Mouse (Mus musculus): Measurements from ENCODE around the gene Tyk2. TPM values are rescaled to one million over a fixed set of nuclear protein-coding genes. Genes with fewer than 3 reads are reported as not detected.

Tyk2 gene
- 6.2 and 7.2 TPM in 2 replicates for polyA plus RNA-seq (2015; fragmentation: Nextera tagmentation; extraction: Ambion mirVana)

DNA sequence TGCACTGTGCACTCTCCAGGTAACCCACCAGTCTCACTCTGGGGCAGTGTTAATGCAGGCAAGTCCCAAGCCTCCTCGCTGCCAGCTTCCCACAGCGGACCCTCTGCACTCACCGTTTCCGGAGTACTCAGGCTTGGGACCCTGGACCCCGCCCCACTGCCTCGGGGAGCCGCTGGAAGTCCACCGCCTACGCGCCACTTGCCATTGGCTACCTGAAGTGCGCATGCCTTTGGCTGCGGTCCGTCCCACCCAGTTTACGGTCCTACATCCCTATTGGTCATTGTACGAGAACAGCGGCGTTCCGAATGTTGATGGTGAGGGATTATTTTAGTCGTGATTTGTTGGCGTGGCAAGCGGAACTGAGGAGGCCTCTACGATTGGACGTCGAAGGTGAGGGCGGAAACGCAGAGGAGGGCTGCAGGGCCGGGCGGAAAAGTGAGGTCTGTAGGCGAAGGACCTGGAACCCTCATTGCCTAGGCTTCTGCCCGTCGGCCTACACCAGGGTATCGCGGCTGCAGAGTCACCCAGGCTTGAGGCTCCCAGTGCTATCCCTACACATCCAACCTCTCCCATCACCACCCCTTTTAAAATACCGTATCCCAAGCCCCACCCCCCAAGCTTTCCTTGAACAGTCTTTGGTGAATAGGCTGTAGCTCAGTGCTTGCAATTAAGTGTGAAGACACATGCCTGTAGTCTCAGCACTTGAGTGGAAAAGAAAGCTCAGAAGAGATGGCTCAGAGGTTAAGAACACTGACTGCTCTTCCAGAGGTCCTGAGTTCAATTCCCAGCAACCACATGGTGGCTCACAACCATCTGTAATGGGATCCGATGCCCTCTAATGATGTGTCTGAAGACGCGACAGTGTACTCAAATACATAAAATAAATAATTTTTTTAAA, at the start of gene Tyk2:
TSS of gene Tyk2 (minus strand) at position 185 of the 898 bp plus-strand sequence.
- ATAC-seq (ENCODE audit: low read depth): peak; percentile 93
- H3K4me3 ChIP-seq (replicated peaks): peak within 1 kb of the TSS; percentile 68
- H3K9ac ChIP-seq: peak within 1 kb of the TSS; percentile 71
- no peaks in the 10 kb centered on the region for H3K27me3 ChIP-seq
- H3K9me3 ChIP-seq (replicated peaks): no peaks in the 10 kb centered on the region
- H3K36me3 ChIP-seq: peaks cover 14% of the 10 kb centered on the region; the same call in 1 of the 2 replicates
- peak within 1 kb of the TSS; percentile 59 for H3K27ac ChIP-seq
- H3K4me2 ChIP-seq: peak within 1 kb of the TSS; percentile 79
- H3K4me1 ChIP-seq (replicated peaks): peaks cover 42% of the 10 kb centered on the region
- DNase-seq: peak; percentile 84
- 6% methylated on average over 37 of the region's 37 CpGs for WGBS (ENCODE audit: insufficient replicate concordance)

GRCm38 (mm10) chr9:21180841-21181240, 49.8 kb upstream of the Tyk2 start:
- no peak for ATAC-seq (ENCODE audit: low read depth)
- H3K4me2 ChIP-seq: peak overlapping the region; percentile 74

GRCm38 (mm10) chr9:21180402-21180801, 49.4 kb upstream of the Tyk2 start:
- DNase-seq (no peak), ATAC-seq (ENCODE audit: low read depth) (no peak)
- no peak overlapping the region for H3K27ac ChIP-seq
- no peak overlapping the region for H3K9ac ChIP-seq
- H3K4me1 ChIP-seq (replicated peaks): peaks cover 48% of the 10 kb centered on the region
- H3K4me3 ChIP-seq (replicated peaks): no peak overlapping the region
- H3K4me2 ChIP-seq: no peak overlapping the region
- 59% methylated on average over 4 of the region's 4 CpGs for WGBS (ENCODE audit: insufficient replicate concordance)
- no peaks in the 10 kb centered on the region for H3K9me3 ChIP-seq (replicated peaks)
- no peaks in the 10 kb centered on the region for H3K36me3 ChIP-seq
- H3K27me3 ChIP-seq: no peaks in the 10 kb centered on the region

More at GRCm38 (mm10) chr9:21180841-21181240, 49.8 kb upstream of the Tyk2 start:
- 0 out of 2 replicates have a peak overlapping the region, but pooled peaks have one; percentile 72 for H3K9ac ChIP-seq
- H3K4me1 ChIP-seq (replicated peaks): peaks cover 52% of the 10 kb centered on the region
- H3K27ac ChIP-seq: peak overlapping the region; percentile 72; the same call in 1 of the 2 replicates
- H3K9me3 ChIP-seq (replicated peaks): no peaks in the 10 kb centered on the region
- DNase-seq: no peak
- no peak overlapping the region for H3K4me3 ChIP-seq (replicated peaks)
- no peaks in the 10 kb centered on the region for H3K36me3 ChIP-seq
- WGBS (ENCODE audit: insufficient replicate concordance): 32% methylated on average over 1 of the region's 1 CpGs
- H3K27me3 ChIP-seq: no peaks in the 10 kb centered on the region

- peaks cover 22% of the 10 kb centered on the region for H3K4me1 ChIP-seq (replicated peaks)
- 44% methylated on average over 6 of the region's 6 CpGs for WGBS (ENCODE audit: insufficient replicate concordance)
- no peak overlapping the region for H3K27ac ChIP-seq
- no peaks in the 10 kb centered on the region for H3K36me3 ChIP-seq
- no peak overlapping the region for H3K4me2 ChIP-seq
- no peaks in the 10 kb centered on the region for H3K9me3 ChIP-seq (replicated peaks)
- H3K27me3 ChIP-seq: peaks cover under 1% of the 10 kb centered on the region
- ATAC-seq (ENCODE audit: low read depth) (no peak), DNase-seq (no peak)
- H3K9ac ChIP-seq: no peak overlapping the region
- no peak overlapping the region for H3K4me3 ChIP-seq (replicated peaks)
These were observed 41.3 kb upstream of the Tyk2 start for GRCm38 (mm10) chr9:21172364-21172763.

DNA sequence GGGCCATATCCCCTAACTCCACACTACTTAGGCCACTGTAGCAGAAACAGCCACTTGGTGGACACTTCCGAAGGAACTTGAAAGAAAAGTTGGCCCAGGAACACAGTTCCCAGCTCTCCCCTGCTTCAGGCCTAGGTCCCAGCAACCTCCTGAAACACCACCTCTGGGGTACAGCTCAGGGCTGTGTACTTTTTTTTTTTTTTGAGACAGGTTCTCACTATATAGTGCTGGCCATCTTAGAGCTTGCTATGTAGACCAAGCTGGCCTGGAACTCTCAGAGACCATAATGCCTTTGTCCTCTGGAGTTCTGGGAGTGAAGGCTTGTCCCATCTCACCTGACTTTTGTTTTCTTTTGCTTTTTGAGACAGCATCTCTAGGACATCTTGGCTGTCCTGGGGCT, 38.1 kb upstream of the Tyk2 start:
- 35% methylated on average over 1 of the region's 1 CpGs for WGBS (ENCODE audit: insufficient replicate concordance)
- Histone ChIP-seq H3K9ac (peak overlapping the region; percentile 71; the same call in 1 of the 2 replicates), H3K27me3 (peaks cover 33% of the 10 kb centered on the region), H3K4me2 (peak overlapping the region; percentile 78), H3K4me3 (replicated peaks) (peak overlapping the region; percentile 59), H3K4me1 (replicated peaks) (peaks cover 54% of the 10 kb centered on the region), H3K36me3 (no peaks in the 10 kb centered on the region), H3K27ac (peak overlapping the region; percentile 83), H3K9me3 (replicated peaks) (no peaks in the 10 kb centered on the region)
- no peak for ATAC-seq (ENCODE audit: low read depth)
- no peak for DNase-seq

- Histone ChIP-seq H3K27ac (peak overlapping the region; percentile 83), H3K27me3 (peaks cover 40% of the 10 kb centered on the region), H3K4me2 (peak overlapping the region; percentile 78), H3K9ac (peak overlapping the region; percentile 71), H3K4me1 (replicated peaks) (peaks cover 59% of the 10 kb centered on the region), H3K36me3 (no peaks in the 10 kb centered on the region), H3K9me3 (replicated peaks) (no peaks in the 10 kb centered on the region), H3K4me3 (replicated peaks) (peak overlapping the region; percentile 59)
- WGBS (ENCODE audit: insufficient replicate concordance): 2% methylated on average over 30 of the region's 30 CpGs
- DNase-seq (peak; percentile 76), ATAC-seq (ENCODE audit: low read depth) (peak; percentile 87)
These were observed 37.4 kb upstream of the Tyk2 start for GRCm38 (mm10) chr9:21168161-21169123.

- Histone ChIP-seq H3K4me2 (peak overlapping the region; percentile 78), H3K27me3 (peaks cover 50% of the 10 kb centered on the region), H3K9ac (peak overlapping the region; percentile 71), H3K36me3 (no peaks in the 10 kb centered on the region), H3K27ac (peak overlapping the region; percentile 83), H3K9me3 (replicated peaks) (no peaks in the 10 kb centered on the region), H3K4me3 (replicated peaks) (peak overlapping the region; percentile 59), H3K4me1 (replicated peaks) (peaks cover 59% of the 10 kb centered on the region)
- peak; percentile 17 for DNase-seq
- ATAC-seq (ENCODE audit: low read depth): peak; percentile 42
- WGBS (ENCODE audit: insufficient replicate concordance): 32% methylated on average over 10 of the region's 10 CpGs
These were observed 36.4 kb upstream of the Tyk2 start for GRCm38 (mm10) chr9:21167140-21168097.

GRCm38 (mm10) chr9:21166516-21166915, 35.5 kb upstream of the Tyk2 start:
- H3K27me3 ChIP-seq: peaks cover 59% of the 10 kb centered on the region

DNA sequence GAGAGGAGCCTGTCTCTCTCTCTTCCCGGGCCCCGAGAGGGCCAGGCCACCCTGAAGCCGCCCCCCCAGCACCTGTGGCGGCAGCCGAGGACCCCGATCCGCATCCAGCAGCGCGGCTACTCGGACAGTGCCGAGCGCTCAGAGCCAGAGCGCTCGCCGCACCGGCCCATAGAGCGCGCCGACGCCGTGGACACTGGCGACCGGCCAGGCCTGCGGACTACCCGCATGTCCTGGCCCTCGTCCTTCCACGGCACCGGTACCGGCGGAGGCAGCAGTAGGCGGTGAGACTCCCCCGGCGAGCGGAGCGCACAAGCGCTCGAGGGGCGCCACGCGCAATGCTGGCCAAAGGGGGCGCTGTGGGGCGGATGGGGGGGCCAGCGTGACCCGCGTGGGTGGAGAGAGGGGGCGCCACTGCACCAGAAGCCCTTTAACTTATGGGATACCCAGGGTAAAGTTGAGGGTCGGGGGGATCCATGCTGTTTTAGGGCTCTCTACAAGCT, 35.0 kb upstream of the Tyk2 start:
- peak overlapping the region; percentile 59 for H3K4me3 ChIP-seq (replicated peaks)
- DNase-seq: no peak
- ATAC-seq (ENCODE audit: low read depth): no peak
- peak overlapping the region; percentile 65 for H3K9ac ChIP-seq
- no peak overlapping the region for H3K27ac ChIP-seq
- no peaks in the 10 kb centered on the region for H3K36me3 ChIP-seq
- WGBS (ENCODE audit: insufficient replicate concordance): 2% methylated on average over 47 of the region's 47 CpGs
- H3K4me2 ChIP-seq: peak overlapping the region; percentile 78
- peaks cover 71% of the 10 kb centered on the region for H3K4me1 ChIP-seq (replicated peaks)
- H3K9me3 ChIP-seq (replicated peaks): no peaks in the 10 kb centered on the region
- peaks cover 61% of the 10 kb centered on the region for H3K27me3 ChIP-seq

More at GRCm38 (mm10) chr9:21166516-21166915, 35.5 kb upstream of the Tyk2 start:
- DNase-seq (no peak), ATAC-seq (ENCODE audit: low read depth) (no peak)
- no peaks in the 10 kb centered on the region for H3K36me3 ChIP-seq
- 0 out of 2 replicates have a peak overlapping the region, but pooled peaks have one; percentile 65 for H3K9ac ChIP-seq
- H3K4me2 ChIP-seq: peak overlapping the region; percentile 78
- H3K4me3 ChIP-seq (replicated peaks): peak overlapping the region; percentile 59; the same call in 1 of the 2 replicates
- peaks cover 66% of the 10 kb centered on the region for H3K4me1 ChIP-seq (replicated peaks)
- H3K27ac ChIP-seq: peak overlapping the region; percentile 83
- no peaks in the 10 kb centered on the region for H3K9me3 ChIP-seq (replicated peaks)
- WGBS (ENCODE audit: insufficient replicate concordance): 27% methylated on average over 3 of the region's 3 CpGs
